Mouse (Mus musculus): ENCODE results near the gene Ift57. TPM values are rescaled to one million over a fixed set of nuclear protein-coding genes. Genes with fewer than 3 reads are reported as not detected.
A peak's percentile ranks its signal among the peaks of the same experiment; 100 is the strongest.

The Ift57 gene
- polyA plus RNA-seq, 1 experiment from 2014 or later: 18.7 TPM

DNA sequence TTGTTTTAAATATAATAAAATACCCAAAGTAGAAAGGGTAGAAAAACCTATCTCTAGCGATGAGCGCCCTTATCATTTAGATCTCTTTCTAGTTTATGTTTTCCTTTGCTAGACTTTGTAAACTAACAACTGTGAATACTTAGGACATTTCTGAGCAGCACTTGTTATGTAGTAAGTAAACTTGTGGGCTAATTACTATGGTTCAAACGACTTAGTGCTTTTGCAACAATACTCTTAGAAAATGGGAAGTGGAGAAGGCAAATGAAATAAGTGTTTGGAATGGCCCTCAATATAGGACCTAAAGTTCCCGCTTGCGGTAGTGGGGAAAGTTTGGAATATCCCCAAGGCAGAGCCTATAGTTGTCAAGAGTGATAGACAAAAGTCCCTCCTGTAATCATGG lies 788 bp downstream of the Ift57 start:
- Histone ChIP-seq H3K4me2 (ENCODE audit: low read length) (peak overlapping the region; percentile 52), H3K27ac (ENCODE audit: low read depth) (no peak overlapping the region), H3K27me3 (replicated peaks; ENCODE audit: control insufficient read depth, insufficient read depth, low read length) (no peaks in the 10 kb centered on the region), H3K9ac (ENCODE audit: low read length) (peak overlapping the region; percentile 60), H3K4me3 (ENCODE audit: low read depth, low read length) (peak overlapping the region; percentile 78), H3K4me1 (replicated peaks; ENCODE audit: control insufficient read depth, insufficient read depth, low read length) (peaks cover 4% of the 10 kb centered on the region; the same call in 1 of the 2 replicates), H3K36me3 (ENCODE audit: control insufficient read depth, insufficient read depth, low read length) (no peaks in the 10 kb centered on the region), H3K9me3 (ENCODE audit: control insufficient read depth, low read length) (no peaks in the 10 kb centered on the region)
- ATAC-seq (replicated peaks; ENCODE audit: low FRiP score, low TSS enrichment, low read depth) (no peak), DNase-seq (ENCODE audit: low spot score) (no peak)
- 33% methylated on average over 5 of the region's 5 CpGs for WGBS

GRCm38 (mm10) chr16:49708074-49708473 lies 9.0 kb downstream of the Ift57 start:
- Histone ChIP-seq H3K36me3 (ENCODE audit: control insufficient read depth, insufficient read depth, low read length) (peaks cover 10% of the 10 kb centered on the region), H3K4me3 (ENCODE audit: low read depth, low read length) (no peak overlapping the region), H3K27me3 (replicated peaks; ENCODE audit: control insufficient read depth, insufficient read depth, low read length) (no peaks in the 10 kb centered on the region), H3K9ac (ENCODE audit: low read length) (no peak overlapping the region), H3K27ac (ENCODE audit: low read depth) (no peak overlapping the region), H3K4me1 (replicated peaks; ENCODE audit: control insufficient read depth, insufficient read depth, low read length) (no peaks in the 10 kb centered on the region), H3K4me2 (ENCODE audit: low read length) (no peak overlapping the region), H3K9me3 (ENCODE audit: control insufficient read depth, low read length) (no peaks in the 10 kb centered on the region)
- no peak for ATAC-seq (replicated peaks; ENCODE audit: low FRiP score, low TSS enrichment, low read depth)
- no peak for DNase-seq (ENCODE audit: low spot score)
- WGBS: 37% methylated on average over 1 of the region's 1 CpGs

GRCm38 (mm10) chr16:49710188-49710587 lies 11.2 kb downstream of the Ift57 start:
- H3K27me3 ChIP-seq (replicated peaks; ENCODE audit: control insufficient read depth, insufficient read depth, low read length): no peaks in the 10 kb centered on the region
- no peak overlapping the region for H3K4me2 ChIP-seq (ENCODE audit: low read length)
- peaks cover 10% of the 10 kb centered on the region for H3K36me3 ChIP-seq (ENCODE audit: control insufficient read depth, insufficient read depth, low read length)
- 86% methylated on average over 3 of the region's 3 CpGs for WGBS
- no peak overlapping the region for H3K4me3 ChIP-seq (ENCODE audit: low read depth, low read length)
- H3K4me1 ChIP-seq (replicated peaks; ENCODE audit: control insufficient read depth, insufficient read depth, low read length): no peaks in the 10 kb centered on the region
- no peak overlapping the region for H3K27ac ChIP-seq (ENCODE audit: low read depth)
- no peaks in the 10 kb centered on the region for H3K9me3 ChIP-seq (ENCODE audit: control insufficient read depth, low read length)
- no peak for DNase-seq (ENCODE audit: low spot score)
- no peak overlapping the region for H3K9ac ChIP-seq (ENCODE audit: low read length)
- ATAC-seq (replicated peaks; ENCODE audit: low FRiP score, low TSS enrichment, low read depth): no peak

DNA sequence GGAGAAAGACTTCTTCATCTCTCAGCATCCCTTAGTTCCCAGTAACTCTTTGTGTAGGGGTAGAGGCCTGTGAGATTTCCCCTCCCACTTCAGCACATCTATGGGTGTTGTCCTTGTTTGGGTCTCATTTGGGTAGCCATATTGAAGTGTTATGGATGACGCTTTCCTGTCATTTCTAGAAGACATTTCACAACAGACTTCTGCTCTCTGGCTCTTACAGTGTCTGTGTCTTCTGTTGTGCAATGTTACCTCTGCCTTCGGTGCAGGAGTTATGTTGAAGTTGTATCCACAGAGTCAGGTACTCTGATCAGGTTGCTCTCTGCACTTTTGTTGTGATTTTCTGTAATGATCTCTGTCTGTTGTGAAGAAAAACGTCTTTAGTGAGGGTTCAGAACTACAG lies 14.3 kb downstream of the Ift57 start:
- no peaks in the 10 kb centered on the region for H3K9me3 ChIP-seq (ENCODE audit: control insufficient read depth, low read length)
- peaks cover 10% of the 10 kb centered on the region for H3K36me3 ChIP-seq (ENCODE audit: control insufficient read depth, insufficient read depth, low read length)
- H3K9ac ChIP-seq (ENCODE audit: low read length): no peak overlapping the region
- no peaks in the 10 kb centered on the region for H3K4me1 ChIP-seq (replicated peaks; ENCODE audit: control insufficient read depth, insufficient read depth, low read length)
- no peak overlapping the region for H3K4me3 ChIP-seq (ENCODE audit: low read depth, low read length)
- WGBS: 83% methylated on average over 3 of the region's 3 CpGs
- no peak overlapping the region for H3K4me2 ChIP-seq (ENCODE audit: low read length)
- no peak for DNase-seq (ENCODE audit: low spot score)
- no peak overlapping the region for H3K27ac ChIP-seq (ENCODE audit: low read depth)
- no peaks in the 10 kb centered on the region for H3K27me3 ChIP-seq (replicated peaks; ENCODE audit: control insufficient read depth, insufficient read depth, low read length)
- ATAC-seq (replicated peaks; ENCODE audit: low FRiP score, low TSS enrichment, low read depth): no peak

- H3K4me2 ChIP-seq (ENCODE audit: low read length): no peak overlapping the region
- ATAC-seq (replicated peaks; ENCODE audit: low FRiP score, low TSS enrichment, low read depth) (no peak), DNase-seq (ENCODE audit: low spot score) (no peak)
- H3K9ac ChIP-seq (ENCODE audit: low read length): no peak overlapping the region
- no peak overlapping the region for H3K4me3 ChIP-seq (ENCODE audit: low read depth, low read length)
- H3K27me3 ChIP-seq (replicated peaks; ENCODE audit: control insufficient read depth, insufficient read depth, low read length): no peaks in the 10 kb centered on the region
- H3K27ac ChIP-seq (ENCODE audit: low read depth): no peak overlapping the region
- no peaks in the 10 kb centered on the region for H3K4me1 ChIP-seq (replicated peaks; ENCODE audit: control insufficient read depth, insufficient read depth, low read length)
- H3K9me3 ChIP-seq (ENCODE audit: control insufficient read depth, low read length): no peaks in the 10 kb centered on the region
- no peaks in the 10 kb centered on the region for H3K36me3 ChIP-seq (ENCODE audit: control insufficient read depth, insufficient read depth, low read length)
- WGBS: 91% methylated on average over 2 of the region's 2 CpGs
Measured at GRCm38 (mm10) chr16:49720671-49721070, 21.6 kb downstream of the Ift57 start.

DNA sequence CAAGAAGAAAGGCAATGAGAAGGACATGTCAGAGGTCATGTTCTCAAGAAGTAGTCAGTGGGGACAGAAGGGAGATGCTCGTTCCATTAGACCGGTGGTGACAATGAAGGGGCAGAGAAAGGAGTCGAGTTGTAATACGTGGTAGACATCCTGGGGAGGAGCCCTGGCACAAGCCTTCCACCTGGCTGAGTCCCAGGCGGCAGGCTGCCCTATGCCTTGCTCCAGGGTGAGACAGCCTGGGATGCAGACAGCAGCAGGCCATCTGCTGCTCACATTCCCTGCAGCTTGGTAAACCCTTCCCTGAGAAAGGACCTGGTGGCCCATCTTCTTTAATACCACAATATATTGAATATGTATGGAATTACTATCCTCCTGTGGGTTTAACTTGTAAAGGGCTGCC lies 22.6 kb downstream of the Ift57 start:
- Histone ChIP-seq H3K4me3 (ENCODE audit: low read depth, low read length) (no peak overlapping the region), H3K36me3 (ENCODE audit: control insufficient read depth, insufficient read depth, low read length) (no peaks in the 10 kb centered on the region), H3K4me1 (replicated peaks; ENCODE audit: control insufficient read depth, insufficient read depth, low read length) (no peaks in the 10 kb centered on the region), H3K9ac (ENCODE audit: low read length) (no peak overlapping the region), H3K4me2 (ENCODE audit: low read length) (no peak overlapping the region), H3K27me3 (replicated peaks; ENCODE audit: control insufficient read depth, insufficient read depth, low read length) (no peaks in the 10 kb centered on the region), H3K9me3 (ENCODE audit: control insufficient read depth, low read length) (no peaks in the 10 kb centered on the region), H3K27ac (ENCODE audit: low read depth) (no peak overlapping the region)
- no peak for ATAC-seq (replicated peaks; ENCODE audit: low FRiP score, low TSS enrichment, low read depth)
- DNase-seq (ENCODE audit: low spot score): no peak
- 60% methylated on average over 5 of the region's 5 CpGs for WGBS

DNA sequence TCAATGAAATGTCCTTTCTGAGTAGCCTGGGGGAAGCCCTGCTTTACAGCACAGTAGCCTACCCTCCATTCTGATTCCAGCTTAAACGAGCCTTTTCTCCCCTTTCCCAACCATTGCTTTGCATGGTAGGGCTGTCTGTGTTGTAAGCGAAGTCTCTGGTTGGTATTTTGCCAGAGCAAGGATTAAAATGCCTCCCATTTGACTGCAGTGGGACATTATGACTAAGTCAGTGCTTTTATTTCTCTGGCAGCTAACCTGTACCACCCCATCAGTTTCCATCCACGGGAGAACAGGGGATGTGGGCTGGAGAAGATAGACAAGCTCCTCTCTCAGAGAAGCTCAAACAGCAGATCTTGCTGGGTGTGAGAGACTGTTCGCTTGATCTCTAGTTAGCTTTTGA lies 24.2 kb downstream of the Ift57 start:
- H3K4me1 ChIP-seq (replicated peaks; ENCODE audit: control insufficient read depth, insufficient read depth, low read length): no peaks in the 10 kb centered on the region
- ATAC-seq (replicated peaks; ENCODE audit: low FRiP score, low TSS enrichment, low read depth) (no peak), DNase-seq (ENCODE audit: low spot score) (no peak)
- 76% methylated on average over 4 of the region's 4 CpGs for WGBS
- H3K9ac ChIP-seq (ENCODE audit: low read length): no peak overlapping the region
- no peak overlapping the region for H3K4me3 ChIP-seq (ENCODE audit: low read depth, low read length)
- H3K36me3 ChIP-seq (ENCODE audit: control insufficient read depth, insufficient read depth, low read length): no peaks in the 10 kb centered on the region
- no peaks in the 10 kb centered on the region for H3K9me3 ChIP-seq (ENCODE audit: control insufficient read depth, low read length)
- no peaks in the 10 kb centered on the region for H3K27me3 ChIP-seq (replicated peaks; ENCODE audit: control insufficient read depth, insufficient read depth, low read length)
- no peak overlapping the region for H3K27ac ChIP-seq (ENCODE audit: low read depth)
- no peak overlapping the region for H3K4me2 ChIP-seq (ENCODE audit: low read length)

DNA sequence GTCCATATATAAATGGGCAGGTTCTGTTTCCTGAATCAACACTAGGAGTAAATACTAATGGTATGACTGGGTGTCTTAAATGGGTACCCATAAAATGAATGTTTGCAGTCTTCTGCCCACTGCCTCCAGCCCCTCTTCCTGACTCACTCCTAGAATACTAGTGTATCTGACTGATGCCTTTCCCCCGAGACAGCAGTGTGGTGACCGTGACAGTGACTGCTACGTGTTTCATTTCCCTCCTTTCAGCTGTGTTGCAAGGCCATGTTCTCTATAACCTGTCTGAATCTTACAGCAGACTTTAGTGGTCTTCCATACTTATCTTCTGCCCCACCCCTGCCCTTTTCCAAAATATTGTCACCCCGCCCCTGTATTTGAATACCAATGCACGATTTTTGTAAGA lies 25.2 kb downstream of the Ift57 start:
- Histone ChIP-seq H3K4me2 (ENCODE audit: low read length) (no peak overlapping the region), H3K4me1 (replicated peaks; ENCODE audit: control insufficient read depth, insufficient read depth, low read length) (no peaks in the 10 kb centered on the region), H3K27me3 (replicated peaks; ENCODE audit: control insufficient read depth, insufficient read depth, low read length) (no peaks in the 10 kb centered on the region), H3K9me3 (ENCODE audit: control insufficient read depth, low read length) (no peaks in the 10 kb centered on the region), H3K4me3 (ENCODE audit: low read depth, low read length) (no peak overlapping the region), H3K9ac (ENCODE audit: low read length) (no peak overlapping the region), H3K36me3 (ENCODE audit: control insufficient read depth, insufficient read depth, low read length) (no peaks in the 10 kb centered on the region), H3K27ac (ENCODE audit: low read depth) (no peak overlapping the region)
- DNase-seq (ENCODE audit: low spot score) (no peak), ATAC-seq (replicated peaks; ENCODE audit: low FRiP score, low TSS enrichment, low read depth) (no peak)
- WGBS: 82% methylated on average over 5 of the region's 5 CpGs

DNA sequence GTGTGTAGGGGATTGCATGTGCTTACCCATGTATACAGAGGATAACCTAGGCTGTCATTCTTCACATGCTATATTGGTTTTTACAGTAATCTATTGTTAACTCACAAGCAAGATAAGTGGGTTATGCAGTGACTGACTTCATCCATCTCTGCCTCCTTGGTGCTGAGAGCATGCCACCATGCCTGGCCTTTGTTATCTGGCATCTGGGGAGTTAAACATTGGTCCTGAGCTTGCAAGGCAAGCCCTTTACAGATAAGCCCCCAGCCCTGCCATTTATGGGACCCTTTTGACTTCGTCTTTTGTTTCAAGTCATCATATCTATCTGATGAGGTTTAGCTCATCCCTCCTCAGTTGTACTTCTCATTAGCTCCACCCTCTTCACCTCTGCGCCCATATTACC lies 25.9 kb downstream of the Ift57 start:
- H3K4me1 ChIP-seq (replicated peaks; ENCODE audit: control insufficient read depth, insufficient read depth, low read length): no peaks in the 10 kb centered on the region
- ATAC-seq (replicated peaks; ENCODE audit: low FRiP score, low TSS enrichment, low read depth) (no peak), DNase-seq (ENCODE audit: low spot score) (no peak)
- H3K4me2 ChIP-seq (ENCODE audit: low read length): no peak overlapping the region
- H3K9ac ChIP-seq (ENCODE audit: low read length): no peak overlapping the region
- WGBS: 66% methylated on average over 2 of the region's 2 CpGs
- H3K27me3 ChIP-seq (replicated peaks; ENCODE audit: control insufficient read depth, insufficient read depth, low read length): no peaks in the 10 kb centered on the region
- no peak overlapping the region for H3K4me3 ChIP-seq (ENCODE audit: low read depth, low read length)
- no peak overlapping the region for H3K27ac ChIP-seq (ENCODE audit: low read depth)
- no peaks in the 10 kb centered on the region for H3K36me3 ChIP-seq (ENCODE audit: control insufficient read depth, insufficient read depth, low read length)
- H3K9me3 ChIP-seq (ENCODE audit: control insufficient read depth, low read length): no peaks in the 10 kb centered on the region

Measured in intestine, embryonic 14.5 days (tissue).